Mouse (Mus musculus) limb, embryonic 13.5 days (tissue): ENCODE data around the gene Nrf1. TPM values are rescaled to one million over a fixed set of nuclear protein-coding genes. Genes with fewer than 3 reads are reported as not detected.

Source experiments
- ATAC-seq: fragments of 200-750 bp; cut with Nextera tagmentation; 2 replicates; pipeline ENCODE4 v1.8.0; 2017; ENCODE audit warnings: low read depth, moderate number of reproducible peaks, moderate TSS enrichment; ENCODE audit not compliant: low FRiP score
- H3K27ac ChIP-seq: fragments of 300-500 bp; sonication (generic); 2 replicates; pipeline ENCODE4 v1.5.1; 2015; ENCODE audit warnings: inconsistent platforms, mild to moderate bottlenecking, moderate library complexity
- H3K27me3 ChIP-seq: fragments of 300-500 bp; sonication (generic); 2 replicates; pipeline ENCODE4 v1.6.1; 2015; ENCODE audit warnings: mild to moderate bottlenecking, inconsistent platforms
- H3K36me3 ChIP-seq: fragments of 300-500 bp; sonication (generic); 2 replicates; pipeline ENCODE4 v1.6.1; 2015; ENCODE audit warnings: inconsistent platforms, mild to moderate bottlenecking, moderate library complexity
- H3K4me1 ChIP-seq: fragments of 300-500 bp; sonication (generic); 2 replicates; pipeline ENCODE4 v1.6.1; 2015; ENCODE audit warnings: inconsistent platforms
- H3K4me2 ChIP-seq: fragments of 300-500 bp; sonication (generic); replicated peaks from 2 replicates; pipeline ENCODE4 v1.6.1; 2015; ENCODE audit warnings: inconsistent platforms, mild to moderate bottlenecking, moderate library complexity
- H3K4me3 ChIP-seq: fragments of 300-500 bp; sonication (generic); 2 replicates; pipeline ENCODE4 v1.5.1; 2015; ENCODE audit warnings: moderate library complexity, mild to moderate bottlenecking, inconsistent platforms
- H3K9ac ChIP-seq: fragments of 300-500 bp; sonication (generic); 2 replicates; pipeline ENCODE4 v1.6.1; 2015; ENCODE audit warnings: mild to moderate bottlenecking, inconsistent platforms
- H3K9me3 ChIP-seq: fragments of 300-500 bp; sonication (generic); 2 replicates; pipeline ENCODE4 v1.6.1; 2016; ENCODE audit warnings: inconsistent platforms
- WGBS: fragments of 180-500 bp; shearing (Covaris S2); methylation state at CpG from one replicate; pipeline ENCODE4 v1.1.7; 2015; 5-methylcytosine and 5-hydroxymethylcytosine counted together
- microRNA counts: library from miRNA; unstranded; fragments of <30 nt; microRNA quantifications from one replicate; lab custom pipeline; 2016
- microRNA-seq: library from miRNA; unstranded; fragments of <30 nt; microRNA quantifications from one replicate; pipeline ENCODE4, GENCODE M21; 2016
- polyA plus RNA-seq: library from polyadenylated mRNA; unstranded; fragments of >200 nt; fragmentation: Nextera tagmentation; extraction: Ambion mirVana; gene quantifications from 2 replicates; pipeline ENCODE4 v1.2.1, GENCODE M21; 2015

Nrf1 gene
- polyA plus RNA-seq, 1 experiment from 2014 or later: 67.4 TPM

GRCm38 (mm10) chr6:30182038-30182437 is 134.2 kb downstream of the Nrf1 start:
- H3K9me3 ChIP-seq: peaks cover 7% of the 10 kb centered on the region
- H3K36me3 ChIP-seq: no peaks in the 10 kb centered on the region
- H3K4me1 ChIP-seq: peaks cover 20% of the 10 kb centered on the region
- no peak overlapping the region for H3K4me3 ChIP-seq
- WGBS: 40% methylated on average over 6 of the region's 6 CpGs
- H3K9ac ChIP-seq: no peak overlapping the region
- no peak overlapping the region for H3K4me2 ChIP-seq
- H3K27me3 ChIP-seq: peaks cover 61% of the 10 kb centered on the region
- no peak for ATAC-seq
- H3K27ac ChIP-seq: no peak overlapping the region

GRCm38 (mm10) chr6:30183624-30184023 is 135.8 kb downstream of the Nrf1 start:
- no peak overlapping the region for H3K4me2 ChIP-seq
- no peak overlapping the region for H3K27ac ChIP-seq
- no peak overlapping the region for H3K4me3 ChIP-seq
- peaks cover 7% of the 10 kb centered on the region for H3K9me3 ChIP-seq
- H3K4me1 ChIP-seq: peaks cover 8% of the 10 kb centered on the region
- no peaks in the 10 kb centered on the region for H3K36me3 ChIP-seq
- WGBS: 80% methylated on average over 4 of the region's 4 CpGs
- H3K9ac ChIP-seq: no peak overlapping the region
- H3K27me3 ChIP-seq: peaks cover 47% of the 10 kb centered on the region
- no peak for ATAC-seq

- Histone ChIP-seq H3K27me3 (no peaks in the 10 kb centered on the region), H3K36me3 (no peaks in the 10 kb centered on the region), H3K27ac (no peak overlapping the region), H3K4me2 (no peak overlapping the region), H3K4me3 (no peak overlapping the region), H3K4me1 (no peaks in the 10 kb centered on the region), H3K9me3 (no peaks in the 10 kb centered on the region), H3K9ac (no peak overlapping the region)
- WGBS: 83% methylated on average over 11 of the region's 11 CpGs
- ATAC-seq: no peak
Measured at GRCm38 (mm10) chr6:30195656-30196055, 147.9 kb downstream of the Nrf1 start.

- no peak for ATAC-seq
- no peaks in the 10 kb centered on the region for H3K36me3 ChIP-seq
Measured at GRCm38 (mm10) chr6:30196143-30196542, 148.4 kb downstream of the Nrf1 start.

More at GRCm38 (mm10) chr6:30196143-30196542, 148.4 kb downstream of the Nrf1 start:
- Histone ChIP-seq H3K9ac (no peak overlapping the region), H3K27me3 (no peaks in the 10 kb centered on the region), H3K4me3 (no peak overlapping the region), H3K4me2 (no peak overlapping the region), H3K9me3 (no peaks in the 10 kb centered on the region), H3K27ac (no peak overlapping the region), H3K4me1 (no peaks in the 10 kb centered on the region)
- 79% methylated on average over 8 of the region's 8 CpGs for WGBS

MicroRNAs encoded within 50 kb of the gene (microRNA counts, 519-probe panel; counts per million panel counts)
- 2,211 counts per million, percentile 30 among the panel's probes with 10 or more counts for microRNA mmu-miR-182 (lab: Ali Mortazavi, UCI)
- 3,398 counts per million, percentile 60 among the panel's probes with 10 or more counts for microRNA mmu-miR-183 (lab: Ali Mortazavi, UCI)
- microRNA mmu-miR-96 (lab: Ali Mortazavi, UCI): 3,960 counts per million, percentile 75 among the panel's probes with 10 or more counts

Small RNA genes within 50 kb of the gene (microRNA-seq; reads per million reads assigned to microRNA genes)
- gene Mir182 (1,963 reads per million, percentile 82 among the genes with 10 or more reads in this experiment), gene Mir183 (2,383 reads per million, percentile 84 among the genes with 10 or more reads in this experiment), gene Mir96 (836 reads per million, percentile 74 among the genes with 10 or more reads in this experiment)

Other genes with a start within 250 kb of the Nrf1 start
- gene Strip2, start 131.0 kb upstream of the Nrf1 start, polyA plus RNA-seq: 2.7 and 3.7 TPM in 2 replicates